Mouse (Mus musculus) ES-E14 (cell line): ENCODE data around the gene Vdr. TPM values are rescaled to one million over a fixed set of nuclear protein-coding genes. Genes with fewer than 3 reads are reported as not detected.

ENCODE experiments used
- DNase-seq: peaks from one replicate; pipeline ENCODE4 v3.0.0-alpha.2; 2013; ENCODE audit warnings: low read depth, low spot score
- H3K27ac ChIP-seq: 2 replicates; pipeline ENCODE4 v1.5.1; 2012; ENCODE audit warnings: low read depth, mild to moderate bottlenecking, low read length, moderate library complexity, mixed read lengths; ENCODE audit not compliant: poor library complexity, insufficient read depth, severe bottlenecking
- H3K36me3 ChIP-seq: 2 replicates; pipeline ENCODE4 v1.6.1; 2012; ENCODE audit warnings: mild to moderate bottlenecking, low read length, moderate library complexity, mixed read lengths; ENCODE audit not compliant: control insufficient read depth, poor library complexity, insufficient read depth, severe bottlenecking
- H3K4me1 ChIP-seq, 2 experiments: fragments of 150-350 bp in 1 of 2; sonication (generic) in 1 of 2; 2 replicates each; pipeline ENCODE4 v1.6.1; 2012; ENCODE audit warnings: low read length in 2 of 2, mild to moderate bottlenecking in 1 of 2, mixed read lengths in 1 of 2; ENCODE audit not compliant: control insufficient read depth in 2 of 2, insufficient read depth in 2 of 2, poor library complexity in 1 of 2
- H3K4me3 ChIP-seq, 2 experiments: fragments of 150-350 bp in 1 of 2; sonication (generic) in 1 of 2; 2 replicates each; pipeline ENCODE4 v1.5.1; 2012; ENCODE audit warnings: low read length in 2 of 2, low read depth in 1 of 2, mild to moderate bottlenecking in 1 of 2, mixed read lengths in 1 of 2; ENCODE audit not compliant: insufficient read depth in 1 of 2, poor library complexity in 1 of 2, severe bottlenecking in 1 of 2
- H3K9ac ChIP-seq: 2 replicates; pipeline ENCODE4 v1.6.1; 2012; ENCODE audit warnings: low read depth, mild to moderate bottlenecking, low read length, mixed read lengths; ENCODE audit not compliant: poor library complexity, insufficient read depth, severe bottlenecking
- H3K9me3 ChIP-seq: fragments of 150-350 bp; sonication (generic); 2 replicates; pipeline ENCODE4 v1.6.1; 2012; ENCODE audit warnings: low read depth, mild to moderate bottlenecking, low read length; ENCODE audit not compliant: control insufficient read depth, insufficient read depth
- CHD2 ChIP-seq: IDR thresholded peaks from 2 replicates; pipeline ENCODE4 v1.6.1; 2014; ENCODE audit warnings: mild to moderate bottlenecking, low read depth, low read length, inconsistent platforms
- HCFC1 ChIP-seq: IDR thresholded peaks from 2 replicates; pipeline ENCODE4 v1.6.1; 2012; ENCODE audit warnings: low read length, inconsistent platforms, borderline replicate concordance; ENCODE audit not compliant: insufficient read depth
- MAFK ChIP-seq: IDR thresholded peaks from 2 replicates; pipeline ENCODE4 v1.6.1; 2014; ENCODE audit warnings: mild to moderate bottlenecking, low read depth, low read length, inconsistent platforms; ENCODE audit not compliant: insufficient read depth
- ZC3H11A ChIP-seq: IDR thresholded peaks from 2 replicates; pipeline ENCODE4 v1.6.1; 2012; ENCODE audit warnings: low read depth, mild to moderate bottlenecking, inconsistent platforms, low read length, borderline replicate concordance
- ZNF384 ChIP-seq: IDR thresholded peaks from 2 replicates; pipeline ENCODE4 v1.6.1; 2012; ENCODE audit warnings: low read depth, low read length, inconsistent platforms
- in situ Hi-C, 2 experiments: fragments of 600-800 bp; cut with MboI; formaldehyde crosslinking; loops; one replicate each; pipeline ENCODE4 v1.15.1; 2025; ENCODE audit warnings: low sequenced_read_pairs in 2 of 2, inconsistent platforms in 1 of 2; ENCODE audit not compliant: unreplicated experiment in 2 of 2
- total RNA-seq: library from RNA; depleted of rRNA; stranded (reverse); fragments of 300-350 nt; gene quantifications from 2 replicates; pipeline ENCODE4 v1.2.3, GENCODE M21; 2012

The Vdr gene
- total RNA-seq, 1 experiment, result 0.22 TPM

- H3K9ac ChIP-seq, result no peak overlapping the region
These were observed 61.1 kb downstream of the Vdr start for GRCm38 (mm10) chr15:97849116-97849911.

GRCm38 (mm10) chr15:97847866-97848265 is 62.6 kb downstream of the Vdr start:
- in situ Hi-C loops, result no loop called here
- H3K9ac ChIP-seq, result no peak overlapping the region
- TF ChIP-seq CHD2, result no peak
- TF ChIP-seq ZC3H11A, result no peak
- no peak for TF ChIP-seq MAFK
- no peak for TF ChIP-seq HCFC1
- TF ChIP-seq ZNF384, result no peak
- H3K4me3 ChIP-seq, result no peak overlapping the region
- no peak overlapping the region for H3K27ac ChIP-seq
- H3K4me1 ChIP-seq, result peaks cover 0 to 2% of the 10 kb centered on the region in 2 experiments; a peak in 1 of 4 replicates
- H3K36me3 ChIP-seq, result no peaks in the 10 kb centered on the region
- H3K9me3 ChIP-seq, result no peaks in the 10 kb centered on the region
- DNase-seq, result no peak

More at GRCm38 (mm10) chr15:97849116-97849911, 61.1 kb downstream of the Vdr start:
- Histone ChIP-seq H3K4me1 (peaks cover 0 to 4% of the 10 kb centered on the region in 2 experiments; a peak in 1 of 4 replicates), H3K9me3 (no peaks in the 10 kb centered on the region), H3K27ac (no peak overlapping the region), H3K4me3 (peak overlapping the region; percentile 46 to 51), H3K36me3 (no peaks in the 10 kb centered on the region)
- TF ChIP-seq MAFK, result no peak
- no peak for TF ChIP-seq HCFC1
- TF ChIP-seq ZC3H11A, result no peak
- TF ChIP-seq ZNF384, result peak; percentile 19; the same call in 1 of the 2 replicates
- no peak for TF ChIP-seq CHD2
- peak; percentile 96 for DNase-seq
- in situ Hi-C loops, result no loop called here

- DNase-seq, result no peak
- no peaks in the 10 kb centered on the region for H3K36me3 ChIP-seq
- no peaks in the 10 kb centered on the region for H3K9me3 ChIP-seq
- H3K9ac ChIP-seq, result no peak overlapping the region
- peaks cover 0 to 2% of the 10 kb centered on the region in 2 experiments; a peak in 1 of 4 replicates for H3K4me1 ChIP-seq
- H3K4me3 ChIP-seq, result no peak overlapping the region
- in situ Hi-C loops, result no loop called here
- TF ChIP-seq CHD2 (no peak), MAFK (no peak), ZC3H11A (no peak), ZNF384 (no peak), HCFC1 (no peak)
- no peak overlapping the region for H3K27ac ChIP-seq
These were observed 63.1 kb downstream of the Vdr start for GRCm38 (mm10) chr15:97847285-97847684.

- Histone ChIP-seq H3K4me3 (no peak overlapping the region), H3K4me1 (peaks cover 0 to 2% of the 10 kb centered on the region in 2 experiments; a peak in 1 of 4 replicates)
These were observed 64.1 kb downstream of the Vdr start for GRCm38 (mm10) chr15:97846121-97846882.

More at GRCm38 (mm10) chr15:97846121-97846882, 64.1 kb downstream of the Vdr start:
- no peaks in the 10 kb centered on the region for H3K36me3 ChIP-seq
- H3K9ac ChIP-seq, result no peak overlapping the region
- in situ Hi-C loops, result no loop called here
- DNase-seq, result no peak
- TF ChIP-seq ZC3H11A (no peak), ZNF384 (no peak), CHD2 (no peak), HCFC1 (no peak), MAFK (no peak)
- H3K9me3 ChIP-seq, result no peaks in the 10 kb centered on the region
- no peak overlapping the region for H3K27ac ChIP-seq
